Mouse (Mus musculus) megakaryocyte-erythroid progenitor cell, adult 5 weeks (primary cell): ENCODE measurements around the gene Zc3h7b. TPM values are rescaled to one million over a fixed set of nuclear protein-coding genes. Genes with fewer than 3 reads are reported as not detected.

ENCODE experiments used
- polyA plus RNA-seq: library from polyadenylated mRNA; stranded (reverse); fragments of >175 nt; gene quantifications from 2 replicates; pipeline ENCODE4 v1.2.3, GENCODE M21; 2012

The Zc3h7b gene
- 61.7 and 71.5 TPM in 2 replicates for polyA plus RNA-seq

GRCm38 (mm10) chr15:81744992-81745600 is at the start of gene Zc3h7b, which contains the start of gene Rangap1:
Gene Zc3h7b, plus strand, starts transcription at chr15:81745057.
Gene Rangap1, minus strand, starts transcription at chr15:81745530.

GRCm38 (mm10) chr15:81697175-81697574 is 47.7 kb upstream of the Zc3h7b start, which contains the start of gene Chadl:
Gene Chadl, minus strand, starts transcription at chr15:81697287.

DNA sequence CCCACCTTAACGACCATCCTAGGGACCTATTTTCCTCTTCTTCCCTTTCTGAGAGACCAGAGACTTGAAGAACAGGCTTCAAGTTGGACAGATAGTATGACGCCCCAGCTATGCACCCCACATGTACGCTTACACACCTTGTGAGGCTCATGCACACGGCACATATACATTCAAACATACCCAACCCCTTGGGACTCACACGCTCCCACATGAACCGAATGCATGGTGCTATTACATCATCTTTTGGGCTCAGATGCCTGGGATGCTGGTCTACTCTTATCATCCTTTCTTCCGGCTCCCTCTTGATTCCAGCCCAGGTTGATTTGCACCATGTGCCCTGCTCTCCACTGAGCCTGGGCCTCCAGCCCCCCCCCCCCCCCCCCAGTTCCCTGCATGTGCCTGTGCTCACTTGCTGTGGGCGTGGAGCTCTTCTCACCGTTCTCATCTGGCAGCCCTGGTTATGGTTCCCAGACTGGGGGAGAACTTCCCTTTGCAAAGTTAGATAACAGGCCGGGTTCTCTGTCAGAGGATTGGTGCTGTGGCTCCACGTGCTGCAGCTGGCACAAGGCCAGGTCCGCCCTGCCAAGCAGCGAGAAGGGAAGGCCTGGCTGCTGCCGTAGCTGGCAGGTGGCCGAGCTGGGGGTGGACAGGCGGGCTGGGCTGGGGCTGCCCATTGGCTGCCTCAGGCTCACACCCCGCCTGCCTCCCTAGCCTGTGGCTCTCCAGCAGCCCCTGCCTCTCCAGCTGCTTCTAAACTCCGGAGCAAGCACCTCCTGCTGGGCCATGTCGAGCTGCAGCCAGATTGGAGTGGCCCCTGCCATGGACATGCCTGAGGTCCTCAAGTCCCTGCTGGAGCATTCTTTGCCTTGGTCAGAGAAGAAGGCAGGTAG is 57.4 kb downstream of the Zc3h7b start, which contains the start of gene Tef:
Gene Tef, plus strand, starts transcription at position 421 of the 890 bp plus-strand sequence.

Other genes with a start within 250 kb of the Zc3h7b start
- gene Ep300, start 159.7 kb upstream of the Zc3h7b start, polyA plus RNA-seq: 20.2 and 26.6 TPM in 2 replicates
- 12.5 and 14.7 TPM in 2 replicates for gene L3mbtl2, start 81.2 kb upstream of the Zc3h7b start, polyA plus RNA-seq
- gene Chadl, start 47.8 kb upstream of the Zc3h7b start, polyA plus RNA-seq: 1.6 and 2.5 TPM in 2 replicates
- gene Rangap1, start 473 bp downstream of the Zc3h7b start, polyA plus RNA-seq: 172 and 186 TPM in 2 replicates
- gene Tef, start 57.4 kb downstream of the Zc3h7b start, polyA plus RNA-seq: 47.1 and 54.1 TPM in 2 replicates
- gene Tob2, start 113.7 kb downstream of the Zc3h7b start, polyA plus RNA-seq: 131 and 165 TPM in 2 replicates
- 5.8 and 10.2 TPM in 2 replicates for gene Phf5a, start 126.9 kb downstream of the Zc3h7b start, polyA plus RNA-seq
- gene Aco2, start 127.3 kb downstream of the Zc3h7b start, polyA plus RNA-seq: 126 and 127 TPM in 2 replicates
- gene Polr3h, start 181.2 kb downstream of the Zc3h7b start, polyA plus RNA-seq: 78.0 and 82.2 TPM in 2 replicates
- 0.02 and 0.14 TPM in 2 replicates for gene Csdc2, start 191.7 kb downstream of the Zc3h7b start, polyA plus RNA-seq
- 82.2 and 88.9 TPM in 2 replicates for gene Pmm1, start 215.9 kb downstream of the Zc3h7b start, polyA plus RNA-seq
- gene 1700029P11Rik, start 235.5 kb downstream of the Zc3h7b start, polyA plus RNA-seq: 0.17 TPM in 1 of 2 replicates, not detected in the other
- gene Xrcc6, start 242.8 kb downstream of the Zc3h7b start, polyA plus RNA-seq: 12.5 and 15.6 TPM in 2 replicates